Mouse (Mus musculus) myocyte (in vitro differentiated cells): ENCODE data around the gene Rpl36.

ENCODE experiments used
- E2F4 ChIP-seq: IDR thresholded peaks from one replicate; pipeline ENCODE4 v1.6.1; 2011; ENCODE audit warnings: mild to moderate bottlenecking, control low read depth, moderate library complexity; ENCODE audit not compliant: insufficient read depth
- MAX ChIP-seq: IDR thresholded peaks from one replicate; pipeline ENCODE4 v1.6.1; 2011; ENCODE audit warnings: low read depth, mild to moderate bottlenecking, control low read depth
- POLR2A ChIP-seq: IDR thresholded peaks from one replicate; pipeline ENCODE4 v1.6.1; 2011; ENCODE audit warnings: low read depth, mild to moderate bottlenecking, control low read depth, moderate library complexity; ENCODE audit not compliant: insufficient read length
- USF1 ChIP-seq: IDR thresholded peaks from one replicate; pipeline ENCODE4 v1.6.1; 2011; ENCODE audit warnings: low read depth, mild to moderate bottlenecking, control low read depth, moderate library complexity

DNA sequence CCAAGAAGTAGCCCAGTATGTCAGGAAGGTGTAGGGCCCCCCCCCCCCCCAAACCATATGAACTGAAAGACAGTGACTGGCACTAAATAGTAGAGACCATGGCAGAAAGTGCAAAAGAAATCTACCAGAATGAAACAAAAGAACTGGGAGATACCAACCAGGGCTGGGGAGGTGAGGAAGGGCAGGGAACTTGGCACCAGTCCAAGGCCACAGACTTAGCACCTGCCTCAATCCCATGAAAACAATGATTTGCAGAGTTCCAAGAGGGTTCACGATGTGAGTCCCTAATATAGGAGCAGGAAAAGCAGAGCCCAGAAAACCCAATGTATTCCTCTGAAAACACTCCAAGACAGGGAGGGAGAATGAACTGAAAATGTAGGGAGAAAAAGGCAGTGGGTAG lies 41.1 kb upstream of the Rpl36 start:
- TF ChIP-seq MAX (no peak), USF1 (no peak), POLR2A (no peak), E2F4 (no peak)
